Mouse (Mus musculus): Measurements from ENCODE around the gene Pigu.

DNA sequence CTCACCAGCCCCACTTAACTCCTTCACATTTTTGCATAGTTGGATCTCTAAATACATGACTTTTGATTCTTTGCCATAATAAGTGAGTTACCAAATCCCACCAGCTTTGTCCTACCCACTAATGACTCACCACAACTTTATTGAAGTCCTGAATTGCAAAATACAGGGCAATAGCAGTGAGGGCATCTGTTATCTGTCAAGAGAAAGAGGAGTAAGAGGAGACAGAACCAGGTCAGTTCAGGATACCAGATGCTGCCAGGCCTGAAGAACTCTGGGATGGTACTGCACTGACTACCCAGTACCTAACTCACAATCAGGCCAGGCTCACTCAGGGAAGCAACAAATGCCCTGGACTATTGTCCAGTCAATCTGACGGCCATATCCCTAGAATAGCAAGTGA is 22.0 kb downstream of the Pigu start:
- TF ChIP-seq CTCF (IDR thresholded peaks at IDR 0.05; ENCODE audit: low read depth) (no peak), EP300 (IDR thresholded peaks at IDR 0.05; ENCODE audit: low read depth) (no peak)

Measured in liver, postnatal 0 days (tissue).